Mouse (Mus musculus): ENCODE results near the gene Actl6a. TPM values are rescaled to one million over a fixed set of nuclear protein-coding genes. Genes with fewer than 3 reads are reported as not detected.
"Not testable (repeated sequence)": the region's sequence is repeated elsewhere in the genome, so short reads cannot be mapped to it uniquely, and the experiment has no call there.

The Actl6a gene
- polyA plus RNA-seq, 1 experiment: 9.8 TPM

- H3K27me3 ChIP-seq (replicated peaks): no peaks in the 10 kb centered on the region
- peak overlapping the region; percentile 99 for H3K4me3 ChIP-seq (replicated peaks)
- no peaks in the 10 kb centered on the region for H3K9me3 ChIP-seq
- H3K4me1 ChIP-seq: peaks cover 18% of the 10 kb centered on the region
- peaks cover 36% of the 10 kb centered on the region for H3K36me3 ChIP-seq (replicated peaks; ENCODE audit: low read length)
- TF ChIP-seq FLI1 (IDR thresholded peaks at IDR 0.05; ENCODE audit: low read length) (no peak), GATA1 (IDR thresholded peaks at IDR 0.05; ENCODE audit: borderline replicate concordance, low read length) (no peak; the same call in 2 of the 3 replicates)
These were observed 3.3 kb downstream of the Actl6a start for GRCm38 (mm10) chr3:32709388-32709787.

DNA sequence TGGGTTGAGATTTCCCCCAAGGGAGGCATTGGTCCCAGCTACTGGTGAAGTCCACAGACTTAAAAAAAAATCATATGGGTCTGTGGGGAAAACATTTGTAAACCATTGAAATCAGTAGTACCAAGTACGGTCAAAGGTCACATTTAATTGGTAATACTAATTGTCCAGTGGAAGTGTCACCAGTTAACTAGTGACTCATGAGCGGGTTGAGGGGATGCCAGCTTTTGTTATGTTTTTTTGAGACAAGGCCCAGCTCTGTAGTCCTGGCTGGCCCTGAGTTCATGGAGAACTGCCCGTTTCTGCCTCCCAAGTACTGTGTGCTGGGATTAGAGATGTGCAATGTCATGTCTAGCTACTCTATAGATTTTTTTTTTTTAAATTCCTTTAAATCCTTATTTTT, 7.6 kb downstream of the Actl6a start:
- peaks cover 13% of the 10 kb centered on the region for H3K4me1 ChIP-seq
- no peaks in the 10 kb centered on the region for H3K27me3 ChIP-seq (replicated peaks)
- H3K36me3 ChIP-seq (replicated peaks; ENCODE audit: low read length): peaks cover 77% of the 10 kb centered on the region
- H3K4me3 ChIP-seq (replicated peaks): no peak overlapping the region
- TF ChIP-seq FLI1 (IDR thresholded peaks at IDR 0.05; ENCODE audit: low read length) (no peak), GATA1 (IDR thresholded peaks at IDR 0.05; ENCODE audit: borderline replicate concordance, low read length) (no peak)
- no peaks in the 10 kb centered on the region for H3K9me3 ChIP-seq

DNA sequence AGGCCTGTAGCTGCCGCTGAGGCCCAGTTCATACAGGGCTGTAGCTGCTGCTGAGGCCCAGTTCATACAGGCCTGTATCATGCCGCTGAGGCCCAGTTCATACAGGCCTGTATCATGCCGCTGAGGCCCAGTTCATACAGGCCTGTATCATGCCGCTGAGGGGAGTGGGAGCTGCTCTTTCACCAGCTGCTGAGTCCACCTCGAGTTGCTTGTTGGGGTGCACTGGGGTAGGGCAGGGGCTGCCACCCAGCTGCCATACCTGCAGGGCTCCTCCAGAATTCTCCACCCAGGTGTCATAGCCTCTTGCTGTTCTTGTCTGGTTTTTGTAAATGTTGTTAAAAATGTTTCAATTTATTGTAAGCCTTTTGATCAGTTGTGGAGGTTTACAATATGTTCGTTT, 11.3 kb downstream of the Actl6a start:
- H3K4me1 ChIP-seq; H3K4me3 ChIP-seq (replicated peaks); H3K9me3 ChIP-seq; H3K27me3 ChIP-seq (replicated peaks): not testable (repeated sequence)
- peaks cover 97% of the 10 kb centered on the region for H3K36me3 ChIP-seq (replicated peaks; ENCODE audit: low read length)

DNA sequence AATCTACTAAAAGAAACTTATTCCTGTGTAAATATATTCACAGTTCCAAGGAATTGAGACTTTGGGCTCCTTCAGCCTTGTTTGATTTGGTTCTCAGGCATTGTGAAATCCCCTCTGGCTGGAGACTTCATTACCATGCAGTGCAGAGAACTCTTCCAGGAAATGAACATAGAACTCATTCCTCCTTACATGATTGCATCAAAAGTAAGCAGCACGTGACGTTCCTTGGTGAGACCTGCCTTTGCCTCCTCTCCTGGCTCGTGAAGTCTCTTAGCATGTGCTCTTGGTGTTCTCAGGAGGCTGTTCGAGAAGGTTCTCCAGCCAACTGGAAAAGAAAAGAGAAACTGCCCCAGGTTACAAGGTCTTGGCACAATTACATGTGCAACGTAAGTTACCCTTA, 12.2 kb downstream of the Actl6a start:
- Histone ChIP-seq H3K4me3 (replicated peaks) (no peak overlapping the region), H3K36me3 (replicated peaks; ENCODE audit: low read length) (peaks cover 97% of the 10 kb centered on the region), H3K9me3 (no peaks in the 10 kb centered on the region), H3K4me1 (peaks cover under 1% of the 10 kb centered on the region; the same call in 1 of the 2 replicates), H3K27me3 (replicated peaks) (no peaks in the 10 kb centered on the region)
- TF ChIP-seq GATA1 (IDR thresholded peaks at IDR 0.05; ENCODE audit: borderline replicate concordance, low read length) (no peak), FLI1 (IDR thresholded peaks at IDR 0.05; ENCODE audit: low read length) (no peak)

DNA sequence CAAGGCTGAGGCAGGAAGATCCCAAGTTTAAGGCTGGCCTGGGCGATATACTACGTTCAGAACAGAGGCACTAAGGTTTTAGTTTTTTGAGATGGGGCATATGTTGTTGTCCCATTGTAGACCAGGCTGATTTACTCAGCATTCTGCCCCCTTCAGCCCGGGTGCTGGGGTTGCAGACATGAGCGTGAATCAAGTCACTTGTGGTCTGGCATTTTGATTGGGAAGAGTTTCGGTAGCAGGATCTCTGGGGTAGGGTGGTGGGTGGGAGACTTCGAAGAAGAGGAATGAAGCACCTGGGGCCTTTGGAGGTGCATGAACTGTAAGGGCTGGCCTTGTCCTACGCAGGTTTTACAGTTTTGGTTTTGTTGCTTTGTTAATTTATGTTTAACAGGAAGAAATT, 18.1 kb downstream of the Actl6a start:
- H3K4me1 ChIP-seq: no peaks in the 10 kb centered on the region
- H3K9me3 ChIP-seq: no peaks in the 10 kb centered on the region
- no peak overlapping the region for H3K4me3 ChIP-seq (replicated peaks)
- H3K27me3 ChIP-seq (replicated peaks): no peaks in the 10 kb centered on the region
- TF ChIP-seq GATA1 (IDR thresholded peaks at IDR 0.05; ENCODE audit: borderline replicate concordance, low read length): no peak
- no peak for TF ChIP-seq FLI1 (IDR thresholded peaks at IDR 0.05; ENCODE audit: low read length)
- peaks cover 96% of the 10 kb centered on the region for H3K36me3 ChIP-seq (replicated peaks; ENCODE audit: low read length)

DNA sequence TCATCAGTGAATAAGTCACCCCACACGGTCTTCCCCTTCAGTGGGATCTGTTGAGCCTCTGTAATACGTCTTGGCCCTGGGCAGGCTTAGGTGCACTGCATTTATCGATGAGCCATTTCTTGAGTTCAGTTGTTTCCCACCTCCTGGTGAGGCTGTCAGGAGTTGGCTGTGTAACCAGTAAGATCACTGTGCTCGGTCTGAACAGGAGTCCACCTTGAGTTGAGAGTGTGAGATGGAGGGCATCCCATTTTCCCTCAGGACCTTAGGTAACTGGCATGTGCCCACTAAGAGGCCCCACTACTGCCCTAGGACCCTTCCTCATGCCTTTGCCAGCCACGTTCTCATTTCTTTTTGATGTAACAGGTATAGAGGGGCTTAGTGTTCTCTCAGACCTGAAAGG, 19.9 kb downstream of the Actl6a start:
- Histone ChIP-seq H3K4me1 (no peaks in the 10 kb centered on the region), H3K9me3 (no peaks in the 10 kb centered on the region), H3K36me3 (replicated peaks; ENCODE audit: low read length) (peaks cover 94% of the 10 kb centered on the region), H3K27me3 (replicated peaks) (no peaks in the 10 kb centered on the region), H3K4me3 (replicated peaks) (no peak overlapping the region)
- TF ChIP-seq FLI1 (IDR thresholded peaks at IDR 0.05; ENCODE audit: low read length) (no peak), GATA1 (IDR thresholded peaks at IDR 0.05; ENCODE audit: borderline replicate concordance, low read length) (no peak)

GRCm38 (mm10) chr3:32727861-32728260, 21.8 kb downstream of the Actl6a start:
- no peak overlapping the region for H3K4me3 ChIP-seq (replicated peaks)
- H3K9me3 ChIP-seq: no peaks in the 10 kb centered on the region
- no peaks in the 10 kb centered on the region for H3K27me3 ChIP-seq (replicated peaks)
- peaks cover 94% of the 10 kb centered on the region for H3K36me3 ChIP-seq (replicated peaks; ENCODE audit: low read length)
- H3K4me1 ChIP-seq: no peaks in the 10 kb centered on the region
- TF ChIP-seq GATA1 (IDR thresholded peaks at IDR 0.05; ENCODE audit: borderline replicate concordance, low read length) (no peak), FLI1 (IDR thresholded peaks at IDR 0.05; ENCODE audit: low read length) (no peak)

- Histone ChIP-seq H3K4me3 (replicated peaks) (peak within 1 kb of the TSS; percentile 100), H3K27me3 (replicated peaks) (no peaks in the 10 kb centered on the region), H3K4me1 (peaks cover 46% of the 10 kb centered on the region), H3K9me3 (no peaks in the 10 kb centered on the region), H3K36me3 (replicated peaks; ENCODE audit: low read length) (peaks cover 40% of the 10 kb centered on the region)
- TF ChIP-seq FLI1 (IDR thresholded peaks at IDR 0.05; ENCODE audit: low read length): peak; percentile 6; the same call in 1 of the 2 replicates
- TF ChIP-seq GATA1 (IDR thresholded peaks at IDR 0.05; ENCODE audit: borderline replicate concordance, low read length): no peak
These were observed 30.4 kb downstream of the Actl6a start, which contains the start of gene Ndufb5 for GRCm38 (mm10) chr3:32736244-32737171. Ndufb5 (plus strand) TSS chr3:32736990.

GRCm38 (mm10) chr3:32737172-32737655, 31.1 kb downstream of the Actl6a start, which contains the start of gene Mrpl47:
Mrpl47 (minus strand) TSS chr3:32737605.
- Histone ChIP-seq H3K4me1 (peaks cover 46% of the 10 kb centered on the region), H3K9me3 (no peaks in the 10 kb centered on the region), H3K36me3 (replicated peaks; ENCODE audit: low read length) (peaks cover 40% of the 10 kb centered on the region), H3K4me3 (replicated peaks) (peak within 1 kb of the TSS; percentile 100), H3K27me3 (replicated peaks) (no peaks in the 10 kb centered on the region)
- no peak for TF ChIP-seq FLI1 (IDR thresholded peaks at IDR 0.05; ENCODE audit: low read length)
- no peak for TF ChIP-seq GATA1 (IDR thresholded peaks at IDR 0.05; ENCODE audit: borderline replicate concordance, low read length)

GRCm38 (mm10) chr3:32738549-32738948, 32.5 kb downstream of the Actl6a start:
- peaks cover 41% of the 10 kb centered on the region for H3K36me3 ChIP-seq (replicated peaks; ENCODE audit: low read length)

More at GRCm38 (mm10) chr3:32738549-32738948, 32.5 kb downstream of the Actl6a start:
- TF ChIP-seq GATA1 (IDR thresholded peaks at IDR 0.05; ENCODE audit: borderline replicate concordance, low read length) (no peak), FLI1 (IDR thresholded peaks at IDR 0.05; ENCODE audit: low read length) (no peak)
- H3K4me1 ChIP-seq: peaks cover 50% of the 10 kb centered on the region
- no peaks in the 10 kb centered on the region for H3K27me3 ChIP-seq (replicated peaks)
- no peaks in the 10 kb centered on the region for H3K9me3 ChIP-seq
- H3K4me3 ChIP-seq (replicated peaks): peak overlapping the region; percentile 100

All from megakaryocyte, embryonic 14.5 days (primary cell).